Mouse (Mus musculus): ENCODE data around the gene Ccdc188.

- TF ChIP-seq CTCF (IDR thresholded peaks at IDR 0.05; ENCODE audit: extremely low read depth, insufficient read depth, insufficient read length, insufficient replicate concordance): no peak
- TF ChIP-seq POLR2A (IDR thresholded peaks at IDR 0.05; ENCODE audit: low read depth, low read length): no peak
These were observed 26.7 kb upstream of the Ccdc188 start for GRCm38 (mm10) chr16:18191006-18191405.
